Mouse (Mus musculus) liver, embryonic 16.5 days (tissue): ENCODE results near the gene Blnk. TPM values are rescaled to one million over a fixed set of nuclear protein-coding genes. Genes with fewer than 3 reads are reported as not detected.

Experiments used
- ATAC-seq: fragments of 200-750 bp; cut with Nextera tagmentation; 2 replicates; pipeline ENCODE4 v1.8.0; 2017; ENCODE audit warnings: low read depth, mild to moderate bottlenecking, moderate number of reproducible peaks, moderate library complexity
- H3K27ac ChIP-seq: fragments of 300-500 bp; sonication (generic); 2 replicates; pipeline ENCODE4 v1.5.1; 2014; ENCODE audit warnings: mild to moderate bottlenecking, low read length
- H3K27me3 ChIP-seq: fragments of 300-500 bp; sonication (generic); 2 replicates; pipeline ENCODE4 v1.6.1; 2014; ENCODE audit warnings: low read depth, low read length, mixed read lengths; ENCODE audit not compliant: control insufficient read depth, insufficient read depth
- H3K36me3 ChIP-seq: fragments of 300-500 bp; sonication (generic); 2 replicates; pipeline ENCODE4 v1.6.1; 2014; ENCODE audit warnings: mild to moderate bottlenecking; ENCODE audit not compliant: control insufficient read depth, insufficient read depth
- H3K4me1 ChIP-seq: fragments of 300-500 bp; sonication (generic); 2 replicates; pipeline ENCODE4 v1.6.1; 2014; ENCODE audit warnings: low read depth, low read length, mixed read lengths; ENCODE audit not compliant: control insufficient read depth
- H3K4me2 ChIP-seq: fragments of 300-500 bp; sonication (generic); 2 replicates; pipeline ENCODE4 v1.6.1; 2014; ENCODE audit warnings: low read depth, low read length, mixed read lengths
- H3K4me3 ChIP-seq: fragments of 300-500 bp; sonication (generic); 2 replicates; pipeline ENCODE4 v1.5.1; 2014; ENCODE audit warnings: low read depth, mild to moderate bottlenecking, low read length
- H3K9ac ChIP-seq: fragments of 300-500 bp; sonication (generic); 2 replicates; pipeline ENCODE4 v1.6.1; 2014; ENCODE audit warnings: low read depth, low read length
- H3K9me3 ChIP-seq: fragments of 300-500 bp; sonication (generic); replicated peaks from 2 replicates; pipeline ENCODE4 v1.6.1; 2016; ENCODE audit warnings: low read length; ENCODE audit not compliant: control insufficient read depth
- WGBS: fragments of 180-500 bp; shearing (Covaris S2); extraction: QIAGEN DNeasy Blood & Tissue Kit; methylation state at CpG from one replicate; pipeline ENCODE4 v1.1.7; 2014; ENCODE audit not compliant: insufficient replicate concordance; 5-methylcytosine and 5-hydroxymethylcytosine counted together
- microRNA-seq: library from miRNA; unstranded; fragments of <30 nt; microRNA quantifications from one replicate; pipeline ENCODE4, GENCODE M21; 2016
- polyA plus RNA-seq: library from polyadenylated mRNA; unstranded; fragments of >200 nt; fragmentation: Nextera tagmentation; extraction: Ambion mirVana; gene quantifications from 2 replicates; pipeline ENCODE4 v1.2.1, GENCODE M21; 2015

Gene Blnk
- polyA plus RNA-seq, 1 experiment from 2014 or later = 2.4 TPM

DNA sequence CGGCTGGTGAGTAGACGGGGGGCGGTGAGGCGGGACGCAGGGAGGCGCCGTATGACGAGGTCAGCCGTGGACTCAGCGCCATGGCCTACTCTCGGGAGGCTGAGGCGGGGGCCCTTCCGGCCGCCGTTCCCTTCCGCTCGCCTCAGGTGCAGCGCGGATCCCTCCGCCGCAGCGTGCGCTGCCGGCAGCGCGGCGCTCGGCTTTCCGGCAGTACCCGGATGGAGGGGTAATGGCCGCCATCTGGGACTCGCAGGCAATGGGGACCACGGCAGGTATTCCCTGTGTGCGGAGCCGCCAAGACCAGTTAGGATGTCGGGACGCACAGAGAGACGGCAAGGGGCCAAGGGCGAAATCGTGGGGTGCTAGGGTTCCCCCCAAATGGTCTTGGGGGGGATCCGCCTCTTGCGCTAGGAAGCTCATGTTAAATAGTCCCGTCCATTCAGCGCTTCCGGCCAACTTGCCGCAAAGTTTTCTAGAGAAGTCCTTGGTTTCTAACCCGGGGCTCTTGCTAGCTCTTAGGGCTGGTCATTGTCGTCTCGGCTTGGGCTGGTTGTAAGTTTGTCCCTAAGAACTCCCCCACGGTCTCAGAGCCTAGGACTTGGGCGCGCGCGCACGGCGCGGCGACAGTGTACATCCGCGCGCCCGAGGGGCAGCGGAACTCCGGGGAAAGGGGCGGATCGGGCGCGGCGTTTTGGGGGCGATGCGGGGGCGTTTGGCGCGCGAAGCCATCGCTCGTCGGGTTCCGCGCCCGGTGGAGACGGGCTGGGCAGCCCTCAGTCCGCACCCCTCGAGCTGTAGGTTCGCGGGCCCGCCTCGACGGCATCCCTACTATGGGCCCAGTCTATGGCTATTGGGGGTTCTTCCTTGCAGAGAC is 99.6 kb downstream of the Blnk start, which contains the start of gene Zfp518a:
Gene Zfp518a (plus strand): TSS at position 187 of the 874 bp plus-strand sequence.
- peak within 1 kb of the TSS; percentile 73 for H3K4me2 ChIP-seq
- H3K36me3 ChIP-seq = no peaks in the 10 kb centered on the region
- H3K4me1 ChIP-seq = peaks cover 5% of the 10 kb centered on the region
- peaks cover 13% of the 10 kb centered on the region for H3K27me3 ChIP-seq
- H3K27ac ChIP-seq = peak within 1 kb of the TSS; percentile 81
- H3K9me3 ChIP-seq = no peaks in the 10 kb centered on the region; the same call in 1 of the 2 replicates
- peak within 1 kb of the TSS; percentile 75 for H3K9ac ChIP-seq
- H3K4me3 ChIP-seq = peak within 1 kb of the TSS; percentile 84
- under 1% methylated on average over 89 of the region's 89 CpGs for WGBS
- ATAC-seq = peak; percentile 91

DNA sequence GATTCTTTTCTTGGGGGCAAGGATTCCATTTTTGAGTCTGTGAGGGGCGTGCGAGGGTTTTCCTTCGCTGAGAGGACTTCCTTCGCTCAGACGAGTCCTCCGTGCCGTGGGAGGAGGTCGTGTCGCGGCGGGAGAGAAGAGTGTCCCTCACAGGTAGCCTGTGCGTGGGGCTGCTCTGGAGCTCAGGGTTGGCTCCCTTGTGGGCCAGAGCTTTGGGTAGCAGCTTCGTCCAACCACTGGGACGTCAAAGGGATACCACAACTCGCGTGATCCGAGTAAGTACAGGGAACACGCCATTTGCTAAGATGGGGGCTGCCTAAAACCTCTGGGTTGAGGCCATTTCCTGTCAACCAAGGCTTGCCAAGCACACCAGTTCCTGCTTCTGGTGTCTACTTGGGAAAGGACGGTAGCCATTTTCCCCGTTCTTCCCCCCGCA is 100.2 kb downstream of the Blnk start:
- 52% methylated on average over 21 of the region's 21 CpGs for WGBS
- H3K27ac ChIP-seq = peak overlapping the region; percentile 81

DNA sequence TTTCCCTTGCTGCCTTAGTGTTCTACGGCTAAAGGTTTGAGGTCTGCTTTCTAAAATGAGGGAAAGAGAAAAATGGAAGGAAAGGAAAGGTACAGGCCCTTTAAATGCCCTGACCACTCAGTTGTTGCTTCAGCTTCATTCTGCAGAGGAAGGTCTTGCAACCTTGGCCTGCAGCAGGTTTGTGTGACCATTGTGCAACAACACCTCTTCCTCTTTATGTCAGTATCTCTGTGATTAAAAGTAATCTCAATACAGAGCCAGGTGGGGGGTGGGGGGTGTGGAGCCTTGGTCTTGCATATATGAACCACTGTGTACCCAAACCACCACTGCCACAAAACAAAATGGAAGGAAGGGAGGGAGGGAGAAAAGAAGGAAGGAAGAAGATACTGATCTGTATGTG is 105.4 kb downstream of the Blnk start:
- Histone ChIP-seq H3K4me2 (no peak overlapping the region), H3K9me3 (no peaks in the 10 kb centered on the region; the same call in 1 of the 2 replicates), H3K4me3 (no peak overlapping the region), H3K36me3 (no peaks in the 10 kb centered on the region), H3K9ac (no peak overlapping the region), H3K4me1 (no peaks in the 10 kb centered on the region), H3K27ac (no peak overlapping the region), H3K27me3 (peaks cover 25% of the 10 kb centered on the region)
- no peak for ATAC-seq
- WGBS = 57% methylated on average over 1 of the region's 1 CpGs

More for the DNA sequence above, 100.2 kb downstream of the Blnk start:
- peaks cover 14% of the 10 kb centered on the region for H3K27me3 ChIP-seq
- peak overlapping the region; percentile 84 for H3K4me3 ChIP-seq
- ATAC-seq = 0 out of 2 replicates have a peak, but pooled peaks have one; percentile 3
- no peaks in the 10 kb centered on the region; the same call in 1 of the 2 replicates for H3K9me3 ChIP-seq
- no peaks in the 10 kb centered on the region for H3K36me3 ChIP-seq
- H3K4me1 ChIP-seq = peaks cover 5% of the 10 kb centered on the region
- H3K4me2 ChIP-seq = peak overlapping the region; percentile 73
- H3K9ac ChIP-seq = peak overlapping the region; percentile 75

DNA sequence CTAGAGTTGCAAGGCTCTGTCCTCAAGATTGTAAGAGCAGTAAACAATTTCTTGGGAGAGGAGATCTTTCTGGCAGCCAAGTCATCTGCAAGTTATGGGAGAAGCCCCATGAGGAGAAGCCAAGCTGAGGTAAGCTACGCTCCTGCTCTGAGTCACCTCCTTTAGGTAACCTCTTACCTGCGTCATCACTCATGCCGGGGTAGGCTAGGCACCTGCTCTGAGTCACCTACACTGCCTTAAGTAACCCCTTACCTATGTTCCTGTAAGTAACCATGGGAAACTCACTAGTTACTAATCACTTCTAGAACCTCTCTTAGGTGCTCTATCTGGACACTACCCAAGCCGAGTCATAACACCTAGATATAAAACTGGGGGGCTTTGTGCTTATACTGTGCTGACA is 112.6 kb downstream of the Blnk start:
- no peak overlapping the region for H3K4me3 ChIP-seq
- H3K27me3 ChIP-seq = peaks cover 15% of the 10 kb centered on the region
- no peaks in the 10 kb centered on the region for H3K4me1 ChIP-seq
- H3K4me2 ChIP-seq = no peak overlapping the region
- no peak overlapping the region for H3K27ac ChIP-seq
- H3K9ac ChIP-seq = no peak overlapping the region
- no peak for ATAC-seq
- 63% methylated on average over 4 of the region's 4 CpGs for WGBS
- H3K36me3 ChIP-seq = no peaks in the 10 kb centered on the region
- no peaks in the 10 kb centered on the region for H3K9me3 ChIP-seq

Small RNA genes within 50 kb of the gene (microRNA-seq; reads per million reads assigned to microRNA genes)
- gene Mir8092 = 0.74 reads per million

Other genes with a start within 250 kb of the Blnk start
- gene Cc2d2b, start 245.8 kb downstream of the Blnk start, polyA plus RNA-seq = 0.72 and 0.95 TPM in 2 replicates
- gene Ccnj, start 163.3 kb downstream of the Blnk start, polyA plus RNA-seq = 2.6 TPM in 2 replicates
- gene Zfp518a, start 99.8 kb downstream of the Blnk start, polyA plus RNA-seq = 3.9 and 4.0 TPM in 2 replicates
- not detected in 2 replicates for gene Dntt, start 34.7 kb upstream of the Blnk start, polyA plus RNA-seq
- gene Opalin, start 82.6 kb upstream of the Blnk start, polyA plus RNA-seq = not detected in 2 replicates
- gene Tll2, start 212.3 kb upstream of the Blnk start, polyA plus RNA-seq = not detected in 2 replicates